Mouse (Mus musculus): Measurements from ENCODE around the gene Eps8.

- TF ChIP-seq CTCF (IDR thresholded peaks at IDR 0.05; ENCODE audit: extremely low read depth, insufficient read length, insufficient replicate concordance, low read depth, low read length) (no peak), POLR2A (IDR thresholded peaks at IDR 0.05; ENCODE audit: low read depth, low read length) (no peak)
Observed at GRCm38 (mm10) chr6:137465253-137465652, 189.4 kb downstream of the Eps8 start.
